Mouse (Mus musculus) cortical plate, adult 2 months (tissue): ENCODE measurements around the gene BC055324.
"Not testable (repeated sequence)": the region's sequence is repeated elsewhere in the genome, so short reads cannot be mapped to it uniquely, and the experiment has no call there.

Experiments
- CTCF ChIP-seq: fragments of 200-500 bp; IDR thresholded peaks from 2 replicates; pipeline ENCODE4 v1.5.1; 2011; ENCODE audit warnings: mild to moderate bottlenecking, control low read depth, low read length; ENCODE audit not compliant: insufficient read depth; ENCODE audit errors: extremely low read depth
- POLR2A ChIP-seq: fragments of 200-500 bp; IDR thresholded peaks from 2 replicates; pipeline ENCODE4 v1.6.1; 2011; ENCODE audit warnings: mild to moderate bottlenecking, low read length, control low read depth; ENCODE audit not compliant: insufficient read depth; ENCODE audit errors: extremely low read depth

GRCm38 (mm10) chr1:164020746-164021145 lies 26.1 kb upstream of the BC055324 start:
- TF ChIP-seq CTCF, POLR2A: not testable (repeated sequence)
